Mouse (Mus musculus) C2C12 (cell line): ENCODE results near the gene Gan.

ENCODE experiments used
- CTCF ChIP-seq: IDR thresholded peaks from one replicate; pipeline ENCODE4 v1.5.1; 2011; ENCODE audit not compliant: control insufficient read depth, insufficient read depth, insufficient read length
- MAX ChIP-seq: IDR thresholded peaks from one replicate; pipeline ENCODE4 v1.6.1; 2011; ENCODE audit warnings: mild to moderate bottlenecking, control low read depth
- MYOD1 ChIP-seq: IDR thresholded peaks from one replicate; pipeline ENCODE4 v1.6.1; 2011; ENCODE audit warnings: low read depth; ENCODE audit not compliant: control insufficient read depth, insufficient read length
- MYOG ChIP-seq: IDR thresholded peaks from one replicate; pipeline ENCODE4 v1.6.1; 2011; ENCODE audit not compliant: control insufficient read depth, insufficient read length; ENCODE audit errors: extremely low read depth
- USF1 ChIP-seq: IDR thresholded peaks from one replicate; pipeline ENCODE4 v1.6.1; 2011; ENCODE audit warnings: low read depth, mild to moderate bottlenecking, control low read depth, moderate library complexity

GRCm38 (mm10) chr8:117115094-117115493, 42.8 kb upstream of the Gan start:
- TF ChIP-seq MYOG (no peak), CTCF (no peak), MAX (no peak), USF1 (no peak), MYOD1 (no peak)
